Mouse (Mus musculus): ENCODE results near the gene Snx4. TPM values are rescaled to one million over a fixed set of nuclear protein-coding genes. Genes with fewer than 3 reads are reported as not detected.

Snx4 gene
- polyA plus RNA-seq, 1 experiment from 2014 or later: 89.3 TPM

- H3K9me3 ChIP-seq (ENCODE audit: control insufficient read depth, low read length): no peaks in the 10 kb centered on the region
- H3K27ac ChIP-seq (ENCODE audit: low read length): no peak overlapping the region
- H3K36me3 ChIP-seq (ENCODE audit: control insufficient read depth, insufficient read depth, low read length): peaks cover 2% of the 10 kb centered on the region; the same call in 1 of the 2 replicates
- no peak for ATAC-seq
- no peak overlapping the region for H3K4me2 ChIP-seq (ENCODE audit: low read depth, low read length)
- WGBS: 78% methylated on average over 6 of the region's 6 CpGs
- H3K9ac ChIP-seq (ENCODE audit: low read depth, low read length): no peak overlapping the region
- H3K4me3 ChIP-seq (ENCODE audit: low read length): no peak overlapping the region
- no peaks in the 10 kb centered on the region for H3K4me1 ChIP-seq (ENCODE audit: control insufficient read depth, insufficient read depth, low read length)
- H3K27me3 ChIP-seq (replicated peaks; ENCODE audit: control insufficient read depth, insufficient read depth, low read length): no peaks in the 10 kb centered on the region
Observed at GRCm38 (mm10) chr16:33242046-33242445, 9.2 kb upstream of the Snx4 start.

GRCm38 (mm10) chr16:33244136-33244691 lies 7.0 kb upstream of the Snx4 start:
- Histone ChIP-seq H3K36me3 (ENCODE audit: control insufficient read depth, insufficient read depth, low read length) (peaks cover 2% of the 10 kb centered on the region; the same call in 1 of the 2 replicates), H3K27ac (ENCODE audit: low read length) (no peak overlapping the region), H3K27me3 (replicated peaks; ENCODE audit: control insufficient read depth, insufficient read depth, low read length) (no peaks in the 10 kb centered on the region), H3K4me1 (ENCODE audit: control insufficient read depth, insufficient read depth, low read length) (no peaks in the 10 kb centered on the region), H3K9me3 (ENCODE audit: control insufficient read depth, low read length) (no peaks in the 10 kb centered on the region), H3K9ac (ENCODE audit: low read depth, low read length) (no peak overlapping the region), H3K4me2 (ENCODE audit: low read depth, low read length) (no peak overlapping the region), H3K4me3 (ENCODE audit: low read length) (no peak overlapping the region)
- WGBS: 88% methylated on average over 6 of the region's 6 CpGs
- peak; percentile 32; the same call in 1 of the 2 replicates for ATAC-seq

GRCm38 (mm10) chr16:33244933-33245470 lies 6.2 kb upstream of the Snx4 start:
- no peak overlapping the region for H3K4me3 ChIP-seq (ENCODE audit: low read length)
- WGBS: 95% methylated on average over 9 of the region's 9 CpGs
- H3K4me1 ChIP-seq (ENCODE audit: control insufficient read depth, insufficient read depth, low read length): no peaks in the 10 kb centered on the region
- no peak for ATAC-seq
- no peak overlapping the region for H3K27ac ChIP-seq (ENCODE audit: low read length)
- H3K27me3 ChIP-seq (replicated peaks; ENCODE audit: control insufficient read depth, insufficient read depth, low read length): no peaks in the 10 kb centered on the region
- H3K4me2 ChIP-seq (ENCODE audit: low read depth, low read length): no peak overlapping the region
- H3K9ac ChIP-seq (ENCODE audit: low read depth, low read length): no peak overlapping the region
- no peaks in the 10 kb centered on the region for H3K9me3 ChIP-seq (ENCODE audit: control insufficient read depth, low read length)
- peaks cover 2% of the 10 kb centered on the region; the same call in 1 of the 2 replicates for H3K36me3 ChIP-seq (ENCODE audit: control insufficient read depth, insufficient read depth, low read length)

GRCm38 (mm10) chr16:33246526-33246925 lies 4.7 kb upstream of the Snx4 start:
- Histone ChIP-seq H3K4me1 (ENCODE audit: control insufficient read depth, insufficient read depth, low read length) (no peaks in the 10 kb centered on the region), H3K27me3 (replicated peaks; ENCODE audit: control insufficient read depth, insufficient read depth, low read length) (no peaks in the 10 kb centered on the region), H3K27ac (ENCODE audit: low read length) (no peak overlapping the region), H3K4me3 (ENCODE audit: low read length) (no peak overlapping the region), H3K9ac (ENCODE audit: low read depth, low read length) (no peak overlapping the region), H3K9me3 (ENCODE audit: control insufficient read depth, low read length) (no peaks in the 10 kb centered on the region), H3K36me3 (ENCODE audit: control insufficient read depth, insufficient read depth, low read length) (peaks cover 2% of the 10 kb centered on the region; the same call in 1 of the 2 replicates), H3K4me2 (ENCODE audit: low read depth, low read length) (no peak overlapping the region)
- WGBS: 89% methylated on average over 5 of the region's 5 CpGs
- no peak for ATAC-seq

GRCm38 (mm10) chr16:33247006-33247405 lies 4.2 kb upstream of the Snx4 start:
- Histone ChIP-seq H3K36me3 (ENCODE audit: control insufficient read depth, insufficient read depth, low read length) (peaks cover 2% of the 10 kb centered on the region; the same call in 1 of the 2 replicates), H3K4me3 (ENCODE audit: low read length) (no peak overlapping the region)

GRCm38 (mm10) chr16:33250651-33251120 lies 556 bp upstream of the Snx4 start:
- peak; percentile 61 for ATAC-seq
- no peaks in the 10 kb centered on the region for H3K27me3 ChIP-seq (replicated peaks; ENCODE audit: control insufficient read depth, insufficient read depth, low read length)
- WGBS: 11% methylated on average over 9 of the region's 9 CpGs

More at GRCm38 (mm10) chr16:33247006-33247405, 4.2 kb upstream of the Snx4 start:
- Histone ChIP-seq H3K27ac (ENCODE audit: low read length) (no peak overlapping the region), H3K9me3 (ENCODE audit: control insufficient read depth, low read length) (no peaks in the 10 kb centered on the region), H3K27me3 (replicated peaks; ENCODE audit: control insufficient read depth, insufficient read depth, low read length) (no peaks in the 10 kb centered on the region), H3K9ac (ENCODE audit: low read depth, low read length) (no peak overlapping the region), H3K4me2 (ENCODE audit: low read depth, low read length) (no peak overlapping the region), H3K4me1 (ENCODE audit: control insufficient read depth, insufficient read depth, low read length) (no peaks in the 10 kb centered on the region)
- 77% methylated on average over 2 of the region's 2 CpGs for WGBS
- ATAC-seq: no peak

GRCm38 (mm10) chr16:33255601-33256000 lies 4.4 kb downstream of the Snx4 start:
- H3K4me2 ChIP-seq (ENCODE audit: low read depth, low read length): no peak overlapping the region
- 77% methylated on average over 7 of the region's 7 CpGs for WGBS
- no peak overlapping the region for H3K9ac ChIP-seq (ENCODE audit: low read depth, low read length)
- no peaks in the 10 kb centered on the region for H3K27me3 ChIP-seq (replicated peaks; ENCODE audit: control insufficient read depth, insufficient read depth, low read length)
- ATAC-seq: no peak
- no peaks in the 10 kb centered on the region for H3K9me3 ChIP-seq (ENCODE audit: control insufficient read depth, low read length)
- H3K27ac ChIP-seq (ENCODE audit: low read length): no peak overlapping the region
- H3K36me3 ChIP-seq (ENCODE audit: control insufficient read depth, insufficient read depth, low read length): no peaks in the 10 kb centered on the region
- H3K4me1 ChIP-seq (ENCODE audit: control insufficient read depth, insufficient read depth, low read length): peaks cover 12% of the 10 kb centered on the region
- H3K4me3 ChIP-seq (ENCODE audit: low read length): no peak overlapping the region

More at GRCm38 (mm10) chr16:33250651-33251120, 556 bp upstream of the Snx4 start:
- Histone ChIP-seq H3K4me1 (ENCODE audit: control insufficient read depth, insufficient read depth, low read length) (peaks cover 3% of the 10 kb centered on the region), H3K27ac (ENCODE audit: low read length) (peak overlapping the region; percentile 87), H3K4me3 (ENCODE audit: low read length) (peak overlapping the region; percentile 93), H3K4me2 (ENCODE audit: low read depth, low read length) (peak overlapping the region; percentile 47), H3K9ac (ENCODE audit: low read depth, low read length) (peak overlapping the region; percentile 95), H3K9me3 (ENCODE audit: control insufficient read depth, low read length) (no peaks in the 10 kb centered on the region), H3K36me3 (ENCODE audit: control insufficient read depth, insufficient read depth, low read length) (no peaks in the 10 kb centered on the region)

- H3K27me3 ChIP-seq (replicated peaks; ENCODE audit: control insufficient read depth, insufficient read depth, low read length): no peaks in the 10 kb centered on the region
- no peak overlapping the region for H3K27ac ChIP-seq (ENCODE audit: low read length)
- H3K9me3 ChIP-seq (ENCODE audit: control insufficient read depth, low read length): no peaks in the 10 kb centered on the region
- H3K36me3 ChIP-seq (ENCODE audit: control insufficient read depth, insufficient read depth, low read length): no peaks in the 10 kb centered on the region
- H3K9ac ChIP-seq (ENCODE audit: low read depth, low read length): no peak overlapping the region
- peaks cover 26% of the 10 kb centered on the region for H3K4me1 ChIP-seq (ENCODE audit: control insufficient read depth, insufficient read depth, low read length)
- 86% methylated on average over 2 of the region's 2 CpGs for WGBS
- H3K4me3 ChIP-seq (ENCODE audit: low read length): no peak overlapping the region
- H3K4me2 ChIP-seq (ENCODE audit: low read depth, low read length): no peak overlapping the region
- ATAC-seq: no peak
Observed at GRCm38 (mm10) chr16:33258530-33258929, 7.3 kb downstream of the Snx4 start.

- H3K36me3 ChIP-seq (ENCODE audit: control insufficient read depth, insufficient read depth, low read length): no peaks in the 10 kb centered on the region; the same call in 1 of the 2 replicates
- H3K4me1 ChIP-seq (ENCODE audit: control insufficient read depth, insufficient read depth, low read length): peaks cover 22% of the 10 kb centered on the region
- no peak overlapping the region for H3K27ac ChIP-seq (ENCODE audit: low read length)
- H3K27me3 ChIP-seq (replicated peaks; ENCODE audit: control insufficient read depth, insufficient read depth, low read length): no peaks in the 10 kb centered on the region
- 89% methylated on average over 3 of the region's 3 CpGs for WGBS
- H3K4me3 ChIP-seq (ENCODE audit: low read length): no peak overlapping the region
- no peak for ATAC-seq
- H3K9ac ChIP-seq (ENCODE audit: low read depth, low read length): no peak overlapping the region
- no peaks in the 10 kb centered on the region for H3K9me3 ChIP-seq (ENCODE audit: control insufficient read depth, low read length)
- no peak overlapping the region for H3K4me2 ChIP-seq (ENCODE audit: low read depth, low read length)
Observed at GRCm38 (mm10) chr16:33259824-33260223, 8.6 kb downstream of the Snx4 start.

Measured in intestine, embryonic 16.5 days (tissue).